21 mouse cellular contexts compared by ENCODE assay signal in genomic region chr4:55941423-55941822, GRCm38 (mm10).
A peak's percentile ranks its signal among the peaks of the same experiment; 100 is the strongest.
DNase-seq lines count a peak whose midpoint lies in the region; TF ChIP-seq lines count a peak whose summit lies in the region.
"Had no signal": no experiment of that assay in that cellular context is flagged by ENCODE, and none has a peak within 500 bp of the region (broad histone marks: within the 10 kb centered on the region; RNA-seq: fewer than 3 reads in every experiment).

No protein-coding gene starts in this region.

- no peak overlapping the region for H3K4me2 ChIP-seq in myocyte (ENCODE audit: low read depth)
- H3K4me2 ChIP-seq: embryonic facial prominence, embryonic 13.5 days; embryonic facial prominence, embryonic 15.5 days; forebrain, embryonic 12.5 days had no signal

- no peak overlapping the region for H3K4me3 ChIP-seq in myocyte
- H3K4me3 ChIP-seq: embryonic facial prominence, embryonic 13.5 days; embryonic facial prominence, embryonic 15.5 days; erythroblast, embryonic 14.5 days; forebrain, embryonic 10.5 days; forebrain, embryonic 12.5 days had no signal

- no peaks in the 10 kb centered on the region for H3K36me3 ChIP-seq in myocyte (ENCODE audit: control insufficient read depth, insufficient read depth)
- H3K36me3 ChIP-seq: embryonic facial prominence, embryonic 13.5 days; embryonic facial prominence, embryonic 15.5 days; forebrain, embryonic 10.5 days; forebrain, embryonic 12.5 days had no signal

- no peak overlapping the region for H3ac ChIP-seq in myocyte (ENCODE audit: control insufficient read depth, insufficient read length)

- no peaks in the 10 kb centered on the region for H3K79me2 ChIP-seq in myocyte (ENCODE audit: control insufficient read depth, insufficient read depth)

- TF ChIP-seq POLR2A in myocyte (IDR thresholded peaks at IDR 0.05; ENCODE audit: insufficient read length, low read depth), result no peak

- no peaks in the 10 kb centered on the region for H3K27me3 ChIP-seq in myocyte (ENCODE audit: control insufficient read depth, insufficient read depth, insufficient read length)
- H3K27me3 ChIP-seq: embryonic facial prominence, embryonic 13.5 days; embryonic facial prominence, embryonic 15.5 days; forebrain, embryonic 12.5 days had no signal

- peak; percentile 20 to 36 for DNase-seq in right cerebral cortex, postnatal 10 days (ENCODE audit: low spot score in 2 of 2)
- no peak for DNase-seq in right cerebral cortex, postnatal 14 days
- peak; percentile 9 for DNase-seq in telencephalon, adult 2 months (ENCODE audit: low read depth, low spot score)
- DNase-seq in natural killer cell, adult 2 months (ENCODE audit: low spot score in 2 of 2), result no peak
- DNase-seq in left cerebral cortex, adult 11 months (ENCODE audit: low spot score), result no peak
- DNase-seq: adrenal gland, adult 2 months; adrenal gland, postnatal 10 days; adrenal gland, postnatal 36 days; cerebellum, adult 11 months; cerebellum, adult 18-20 months; cerebellum, adult 8-10 months; cerebellum, adult 9-11 months; cerebellum, postnatal 14 days; cerebellum, postnatal 36 days; embryo, embryonic 11 days had no signal

TF ChIP-seq in myocyte, 11 proteins besides CTCF, POLR2A, EP300 and RAD21:
- TF ChIP-seq MYOG (IDR thresholded peaks at IDR 0.05; ENCODE audit: control insufficient read depth in 1 of 3, insufficient read depth in 1 of 3, insufficient read length in 2 of 3, low read depth in 2 of 3), result peak; percentile 58 to 98 (median 89)
- TF ChIP-seq TCF3 (IDR thresholded peaks at IDR 0.05; ENCODE audit: insufficient read length, low read depth), result peak; percentile 69
- no peak for TF ChIP-seq MAX (IDR thresholded peaks at IDR 0.05; ENCODE audit: low read depth)
- peak; percentile 57 to 95 (median 80) for TF ChIP-seq MYOD1 (IDR thresholded peaks at IDR 0.05; ENCODE audit: control insufficient read depth in 1 of 3, insufficient read length in 2 of 3, low read depth in 2 of 3)
- TF ChIP-seq SRF (IDR thresholded peaks at IDR 0.05; ENCODE audit: control insufficient read depth, insufficient read length, low read depth), result no peak
- no peak for TF ChIP-seq USF1 (IDR thresholded peaks at IDR 0.05; ENCODE audit: low read depth)
- TF ChIP-seq TCF12 (IDR thresholded peaks at IDR 0.05; ENCODE audit: insufficient read depth, poor library complexity, severe bottlenecking), result peak; percentile 90
- 0 out of 2 replicates have a peak, but pooled peaks have one; percentile 20 for TF ChIP-seq CEBPB (IDR thresholded peaks at IDR 0.05; ENCODE audit: insufficient read depth, poor library complexity, severe bottlenecking)
- no peak for TF ChIP-seq POLR2AphosphoS2 (IDR thresholded peaks at IDR 0.05; ENCODE audit: insufficient read length, low read depth)
- TF ChIP-seq REST (IDR thresholded peaks at IDR 0.05; ENCODE audit: insufficient read depth, insufficient read length), result no peak

Comparison
In these comparisons a context has a peak if more than half of its experiments do, and no peak if none do; other contexts are left out.
1. DNase-seq: peak in right cerebral cortex, postnatal 10 days (2 of 2) and telencephalon, adult 2 months (single experiment); none in right cerebral cortex, postnatal 14 days (single experiment), natural killer cell, adult 2 months (0 of 2) and left cerebral cortex, adult 11 months (single experiment).